Comparison of ENCODE assay signal across 20 mouse cellular contexts in the genomic region with DNA sequence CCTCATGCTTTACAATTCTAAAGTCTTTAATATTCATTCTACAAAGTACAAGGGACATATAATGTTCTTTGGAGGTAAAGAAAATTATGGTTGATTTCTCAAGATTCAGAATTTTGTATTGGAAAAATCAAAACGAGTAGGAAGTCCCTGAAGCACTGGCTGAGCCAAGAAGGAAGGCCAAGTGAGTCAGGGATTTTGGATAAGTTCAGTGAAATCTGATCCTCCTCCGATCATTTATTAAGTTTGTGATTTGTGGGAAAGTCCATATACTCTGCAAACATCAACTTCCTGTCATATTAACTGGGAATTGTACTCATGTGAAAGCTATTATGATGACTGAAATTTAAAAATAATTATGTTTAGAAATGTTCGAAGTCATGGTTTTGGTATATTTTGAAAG. TPM values are rescaled to one million over a fixed set of nuclear protein-coding genes. Genes with fewer than 3 reads are reported as not detected.
DNase-seq lines count a peak whose midpoint lies in the region; ATAC-seq and TF ChIP-seq lines count a peak whose summit lies in the region.
"Had no signal": no experiment of that assay in that cellular context is flagged by ENCODE, and none has a peak within 500 bp of the region (broad histone marks: within the 10 kb centered on the region; RNA-seq: fewer than 3 reads in every experiment).

No protein-coding gene starts in this region.

- H3K27ac ChIP-seq in limb, embryonic 14.5 days (replicated peaks; ENCODE audit: low read depth, low read length) = no peak overlapping the region
- H3K27ac ChIP-seq in limb, embryonic 10.5 days = no peak overlapping the region
- H3K27ac ChIP-seq in embryonic fibroblast, embryonic 13.5 days (ENCODE audit: insufficient read depth, low read length) = peak overlapping the region; percentile 47; the same call in 1 of the 2 replicates

- WGBS in limb, embryonic 14.5 days = 63% methylated on average over 3 of the region's 3 CpGs
- WGBS in limb, embryonic 10.5 days = 87% methylated on average over 3 of the region's 3 CpGs

- no peak overlapping the region for H3K4me2 ChIP-seq in limb, embryonic 14.5 days (replicated peaks; ENCODE audit: low read depth, low read length, severe bottlenecking)
- H3K4me2 ChIP-seq: liver, embryonic 11.5 days; midbrain, embryonic 12.5 days had no signal

- DNase-seq in adrenal gland, postnatal 10 days = peak; percentile 24
- DNase-seq in adrenal gland, adult 18-20 months (ENCODE audit: low spot score in 2 of 2) = no peak
- peak; percentile 40 to 42 for DNase-seq in heart, adult 18-20 months
- DNase-seq in heart, postnatal 25 days (ENCODE audit: low spot score) = no peak
- DNase-seq in limb, embryonic 14.5 days (ENCODE audit: low spot score) = peak; percentile 42
- DNase-seq in limb, embryonic 10.5 days (ENCODE audit: low spot score) = no peak
- DNase-seq in ovary, postnatal 10 days (ENCODE audit: low spot score) = no peak
- DNase-seq: lung, adult 18-20 months; thymus, postnatal 14 days had no signal

- intact Hi-C loops in heart, postnatal 25 days (cut with DNase I) = no loop called here

- no peak for ATAC-seq in limb, embryonic 14.5 days (ENCODE audit: low FRiP score, low read depth)
- ATAC-seq: activated CD4-positive, CD25-positive, alpha-beta regulatory T cell, adult 4 months; CD4-positive, CD25-positive, alpha-beta regulatory T cell, adult 4 months; intestine, embryonic 16.5 days had no signal

- TF ChIP-seq CTCF in embryonic fibroblast, embryonic 13.5 days (IDR thresholded peaks at IDR 0.05; ENCODE audit: borderline replicate concordance, insufficient read depth, low read length) = no peak

- H3K4me3 ChIP-seq in limb, embryonic 14.5 days (replicated peaks; ENCODE audit: low read length) = no peak overlapping the region
- no peak overlapping the region for H3K4me3 ChIP-seq in limb, embryonic 10.5 days
- H3K4me3 ChIP-seq in embryonic fibroblast, embryonic 13.5 days (ENCODE audit: insufficient read depth, low read length) = no peak overlapping the region
- H3K4me3 ChIP-seq: midbrain, embryonic 12.5 days had no signal

- no peak for TF ChIP-seq POLR2A in limb, embryonic 14.5 days (IDR thresholded peaks at IDR 0.05; ENCODE audit: borderline replicate concordance, extremely low read depth, insufficient read depth, insufficient read length)
- TF ChIP-seq POLR2A in embryonic fibroblast, embryonic 13.5 days (IDR thresholded peaks at IDR 0.05; ENCODE audit: low read depth, low read length) = no peak

- H3K9ac ChIP-seq in limb, embryonic 14.5 days (ENCODE audit: low read depth, low read length, severe bottlenecking) = no peak overlapping the region
- H3K9ac ChIP-seq: forebrain, postnatal 0 days; midbrain, embryonic 12.5 days had no signal

- H3K4me1 ChIP-seq in limb, embryonic 14.5 days (ENCODE audit: control insufficient read depth, insufficient read depth, low read length) = peaks cover 11% of the 10 kb centered on the region; the same call in 1 of the 2 replicates
- peaks cover 9% of the 10 kb centered on the region for H3K4me1 ChIP-seq in limb, embryonic 10.5 days
- H3K4me1 ChIP-seq in embryonic fibroblast, embryonic 13.5 days (ENCODE audit: control insufficient read depth, insufficient read depth, low read length) = peaks cover 6% of the 10 kb centered on the region

- no peaks in the 10 kb centered on the region for H3K9me3 ChIP-seq in limb, embryonic 14.5 days (ENCODE audit: control insufficient read depth, low read length)
- no peaks in the 10 kb centered on the region for H3K9me3 ChIP-seq in limb, embryonic 10.5 days (replicated peaks)
- H3K9me3 ChIP-seq: midbrain, embryonic 12.5 days had no signal

- H3K27me3 ChIP-seq in limb, embryonic 14.5 days (ENCODE audit: control insufficient read depth, insufficient read depth, low read length) = no peaks in the 10 kb centered on the region
- H3K27me3 ChIP-seq in limb, embryonic 10.5 days (ENCODE audit: low read depth, poor library complexity, severe bottlenecking) = no peaks in the 10 kb centered on the region
- H3K27me3 ChIP-seq: midbrain, embryonic 12.5 days had no signal

- no peaks in the 10 kb centered on the region for H3K36me3 ChIP-seq in limb, embryonic 14.5 days (ENCODE audit: control insufficient read depth, insufficient read depth, low read length)
- H3K36me3 ChIP-seq in limb, embryonic 10.5 days = no peaks in the 10 kb centered on the region
- H3K36me3 ChIP-seq: midbrain, embryonic 12.5 days had no signal

RNA-seq across cellular contexts. Expression of a gene that starts 43.6 kb away (rescaled TPM):
- total RNA-seq in adrenal gland, postnatal 10 days (2021) = 10 to 100 TPM; 35.2 to 43.5 TPM
- total RNA-seq in adrenal gland, adult 18-20 months (2021) = 10 to 100 TPM; 34.0 to 56.6 TPM
- total RNA-seq in heart, adult 18-20 months (2021) = under 1 TPM in 1 of 2 experiments, not detected in 1; 0.12 TPM
- not detected for total RNA-seq in heart, postnatal 25 days (2021)
- polyA plus RNA-seq in limb, embryonic 14.5 days (2012; rRNA removed) = 1.4 and 1.9 TPM in 2 replicates
- polyA plus RNA-seq in limb, embryonic 14.5 days (2014; fragmentation: Nextera tagmentation; extraction: Ambion mirVana) = 0.22 and 0.64 TPM in 2 replicates
- polyA plus RNA-seq in limb, embryonic 10.5 days (2016; fragmentation: Nextera tagmentation; extraction: Ambion mirVana) = 0.36 and 0.39 TPM in 2 replicates
- 0.30 TPM in 1 of 2 replicates, not detected in the other for polyA plus RNA-seq in embryonic fibroblast, embryonic 13.5 days (2011; ENCODE audit: insufficient read length, low read depth, missing spikeins)
- total RNA-seq: hematopoietic stem cell, adult 5-6 weeks; megakaryocyte progenitor cell, adult 5-6 weeks; monocyte, adult 5-6 weeks had no signal
- polyA plus RNA-seq: CD4-positive, CD25-positive, alpha-beta regulatory T cell, adult 4 months; testis, adult 2 months had no signal

Comparison
In these comparisons a context has a peak if more than half of its experiments do, and no peak if none do; other contexts are left out.
1. DNase-seq: peak in adrenal gland, postnatal 10 days (single experiment), heart, adult 18-20 months (2 of 2) and limb, embryonic 14.5 days (single experiment); none in adrenal gland, adult 18-20 months (0 of 2), heart, postnatal 25 days (single experiment), limb, embryonic 10.5 days (single experiment) and ovary, postnatal 10 days (single experiment).
2. RNA of a gene that starts 43.6 kb away (total RNA-seq): 34.0 to 56.6 TPM in adrenal gland, adult 18-20 months and 35.2 to 43.5 TPM in adrenal gland, postnatal 10 days; 0.12 TPM in heart, adult 18-20 months and not detected in heart, postnatal 25 days; every median in the first group is over 10 times any median in the second.